Mouse (Mus musculus): ENCODE measurements around the gene Fbxl18.

DNA sequence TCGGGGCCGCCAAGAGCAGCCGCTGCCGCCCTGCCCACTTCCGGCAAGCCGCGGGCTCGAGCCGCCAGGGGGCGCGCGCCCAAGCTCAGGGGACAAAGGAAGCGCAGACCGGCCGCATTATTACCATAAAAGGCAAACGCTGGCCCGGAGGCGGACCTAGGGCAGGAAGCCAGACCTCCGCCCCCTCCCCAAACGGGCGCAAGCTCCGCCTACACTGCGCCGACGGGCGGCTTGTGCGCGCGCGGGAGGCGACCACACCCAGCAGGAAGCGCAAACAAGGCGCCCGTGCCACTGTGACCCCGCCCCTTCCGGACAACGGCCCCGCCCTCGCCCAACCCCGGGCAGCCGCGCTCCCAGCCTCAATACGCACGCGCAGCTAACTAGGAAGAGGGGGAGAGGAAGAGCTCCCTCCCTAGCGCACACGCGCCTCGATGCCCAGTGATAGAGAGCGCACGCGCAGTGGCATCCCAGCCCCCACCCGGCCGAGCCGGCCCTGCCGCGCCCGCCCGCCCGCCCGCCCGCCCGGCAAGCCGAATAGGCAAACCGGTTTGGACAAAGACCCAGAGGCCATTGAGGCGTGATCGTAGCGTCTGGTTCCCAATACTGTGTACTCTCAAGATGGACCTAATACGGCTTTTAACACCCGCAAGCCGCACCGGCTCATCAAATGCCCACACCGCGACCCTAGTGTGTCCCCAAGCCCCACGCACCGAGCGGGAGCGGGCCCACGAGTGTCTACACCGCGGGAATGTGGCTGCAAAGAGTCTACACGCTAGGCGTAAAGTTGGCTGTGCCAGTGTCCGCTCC, 10.7 kb upstream of the Fbxl18 start:
- TF ChIP-seq USF1 (IDR thresholded peaks at IDR 0.05; ENCODE audit: low read depth), result no peak
- TF ChIP-seq CTCF (IDR thresholded peaks at IDR 0.05; ENCODE audit: control insufficient read depth, insufficient read depth, insufficient read length), result peak; percentile 79
- no peak for TF ChIP-seq MAX (IDR thresholded peaks at IDR 0.05)
- no peak for TF ChIP-seq MYOG (IDR thresholded peaks at IDR 0.05; ENCODE audit: control insufficient read depth, extremely low read depth, insufficient read length)
- TF ChIP-seq FOSL1 (IDR thresholded peaks at IDR 0.05; ENCODE audit: insufficient read depth, low read length, poor library complexity, severe bottlenecking), result no peak
- no peak for TF ChIP-seq MYOD1 (IDR thresholded peaks at IDR 0.05; ENCODE audit: control insufficient read depth, insufficient read length, low read depth)
- TF ChIP-seq CEBPB (IDR thresholded peaks at IDR 0.05; ENCODE audit: low read depth), result no peak

All from C2C12 (cell line).